ENCODE assay signal across 9 mouse cellular contexts in the genomic region with DNA sequence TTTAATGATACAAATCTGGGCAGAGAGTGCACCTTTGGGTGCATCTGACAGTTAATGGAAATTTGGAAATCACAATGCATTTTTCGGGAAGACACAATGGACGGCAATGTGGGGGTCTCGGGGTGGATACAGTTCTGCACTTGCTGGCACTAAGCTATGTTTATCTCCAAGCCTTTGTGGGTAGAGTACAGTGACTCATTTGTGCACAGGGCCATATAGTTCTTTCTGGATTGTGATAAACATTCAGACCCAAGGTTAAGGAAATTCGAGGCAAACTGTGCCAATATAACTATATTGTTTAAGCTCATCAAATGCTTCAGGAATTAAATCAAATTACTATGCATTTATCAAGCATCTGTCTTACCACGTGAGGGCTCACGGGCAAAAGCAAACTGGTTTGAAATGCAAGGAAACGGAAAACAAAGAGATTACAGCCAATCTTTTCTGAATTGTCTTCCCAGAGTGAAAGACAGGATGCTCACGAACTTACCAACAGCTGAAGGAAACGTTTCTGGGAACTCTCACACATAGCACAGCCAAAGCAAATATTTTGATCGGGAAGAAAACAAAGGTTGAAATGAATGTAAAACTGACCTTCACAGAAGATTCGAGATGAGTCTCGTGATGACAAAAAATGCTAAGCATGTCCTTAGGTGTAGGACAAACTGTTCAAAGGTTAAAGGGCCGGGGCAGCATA. TPM values are rescaled to one million over a fixed set of nuclear protein-coding genes. Genes with fewer than 3 reads are reported as not detected.
DNase-seq lines count a peak whose midpoint lies in the region; ATAC-seq and TF ChIP-seq lines count a peak whose summit lies in the region.
"Had no signal": no experiment of that assay in that cellular context is flagged by ENCODE, and none has a peak within 500 bp of the region (broad histone marks: within the 10 kb centered on the region; RNA-seq: fewer than 3 reads in every experiment).

No protein-coding gene starts in this region.

- ATAC-seq in forebrain, postnatal 0 days = peak; percentile 68
- ATAC-seq in intestine, embryonic 16.5 days = peak; percentile 82
- ATAC-seq in erythroid progenitor cell, adult 5-6 weeks (replicated peaks; ENCODE audit: low FRiP score, poor library complexity, severe bottlenecking) = no peak

- H3K27me3 ChIP-seq in heart, adult 2 months (ENCODE audit: control insufficient read depth, insufficient read depth, low read length) = no peaks in the 10 kb centered on the region
- H3K27me3 ChIP-seq in MEL (ENCODE audit: control insufficient read depth in 1 of 2, insufficient read depth in 2 of 2, low read length in 2 of 2) = peaks cover 0 to 2% of the 10 kb centered on the region in 2 experiments; a peak in 1 of 4 replicates
- no peaks in the 10 kb centered on the region for H3K27me3 ChIP-seq in forebrain, postnatal 0 days (ENCODE audit: insufficient read depth, low read length)
- H3K27me3 ChIP-seq in intestine, embryonic 16.5 days (replicated peaks; ENCODE audit: control insufficient read depth, insufficient read depth, low read length) = no peaks in the 10 kb centered on the region

- peak; percentile 27; the same call in 1 of the 2 replicates for TF ChIP-seq POLR2A in heart, adult 2 months (IDR thresholded peaks at IDR 0.05; ENCODE audit: insufficient read depth, low read depth, low read length)
- TF ChIP-seq POLR2A in MEL (IDR thresholded peaks at IDR 0.05; ENCODE audit: control insufficient read depth in 1 of 2, insufficient read depth in 1 of 2, low read depth in 1 of 2, low read length in 2 of 2, poor library complexity in 1 of 2) = no peak

- H3K36me3 ChIP-seq in heart, adult 2 months (ENCODE audit: control insufficient read depth, insufficient read depth, low read length) = no peaks in the 10 kb centered on the region; the same call in 1 of the 2 replicates
- peaks cover 0 to 2% of the 10 kb centered on the region in 2 experiments; a peak in 2 of 4 replicates for H3K36me3 ChIP-seq in MEL (ENCODE audit: control insufficient read depth in 1 of 2, insufficient read depth in 2 of 2, low read length in 2 of 2)
- no peaks in the 10 kb centered on the region for H3K36me3 ChIP-seq in forebrain, postnatal 0 days (ENCODE audit: insufficient read depth)
- H3K36me3 ChIP-seq in intestine, embryonic 16.5 days (ENCODE audit: control insufficient read depth, insufficient read depth, low read length) = no peaks in the 10 kb centered on the region

- TF ChIP-seq EP300 in heart, adult 2 months (IDR thresholded peaks at IDR 0.05; ENCODE audit: insufficient read depth, low read depth, low read length) = no peak
- TF ChIP-seq EP300 in MEL (IDR thresholded peaks at IDR 0.05; ENCODE audit: low read depth in 1 of 2, low read length in 2 of 2) = no peak

- TF ChIP-seq CTCF in heart, adult 2 months (IDR thresholded peaks at IDR 0.05) = no peak
- no peak for TF ChIP-seq CTCF in MEL (IDR thresholded peaks at IDR 0.05 in 2 of 3, conservative IDR thresholded peaks at IDR 0.05 in 1 of 3; ENCODE audit: control insufficient read depth in 1 of 3, insufficient read depth in 1 of 3, low read depth in 2 of 3, low read length in 3 of 3, poor library complexity in 1 of 3, severe bottlenecking in 1 of 3)
- TF ChIP-seq CTCF in forebrain, postnatal 0 days (IDR thresholded peaks at IDR 0.05; ENCODE audit: low read depth) = no peak
- no peak for TF ChIP-seq CTCF in left cerebral cortex, adult 2 months (IDR thresholded peaks at IDR 0.05)

- 0 out of 2 replicates have a peak overlapping the region, but pooled peaks have one; percentile 4 for H3K4me3 ChIP-seq in heart, adult 2 months
- no peak overlapping the region for H3K4me3 ChIP-seq in MEL (ENCODE audit: control insufficient read depth in 1 of 2, insufficient read depth in 1 of 2, low read depth in 2 of 2, low read length in 2 of 2)
- H3K4me3 ChIP-seq in forebrain, postnatal 0 days (ENCODE audit: low read depth, low read length) = no peak overlapping the region
- no peak overlapping the region for H3K4me3 ChIP-seq in intestine, embryonic 16.5 days (ENCODE audit: low read length)
- H3K4me3 ChIP-seq in left cerebral cortex, adult 2 months = no peak overlapping the region

- no peaks in the 10 kb centered on the region for H3K79me2 ChIP-seq in heart, adult 2 months (replicated peaks; ENCODE audit: control insufficient read depth, insufficient read depth, low read length)
- no peaks in the 10 kb centered on the region for H3K79me2 ChIP-seq in MEL (ENCODE audit: control insufficient read depth, insufficient read depth, low read length, poor library complexity)

- WGBS in heart, adult 2 months = 36% methylated on average over 13 of the region's 13 CpGs
- 28% methylated on average over 13 of the region's 13 CpGs for WGBS in forebrain, postnatal 0 days
- WGBS in intestine, embryonic 16.5 days = 49% methylated on average over 13 of the region's 13 CpGs

- no peak overlapping the region for H3K4me2 ChIP-seq in forebrain, postnatal 0 days (ENCODE audit: low read depth)
- H3K4me2 ChIP-seq in intestine, embryonic 16.5 days (ENCODE audit: low read depth, low read length) = no peak overlapping the region

- H3K27ac ChIP-seq in heart, adult 2 months = peak overlapping the region; percentile 81
- H3K27ac ChIP-seq in MEL (ENCODE audit: control insufficient read depth, low read depth, low read length) = no peak overlapping the region
- peak overlapping the region; percentile 62 for H3K27ac ChIP-seq in forebrain, postnatal 0 days (ENCODE audit: low read depth, low read length)
- peak overlapping the region; percentile 38 for H3K27ac ChIP-seq in intestine, embryonic 16.5 days (ENCODE audit: low read length)
- no peak overlapping the region; the same call in 1 of the 2 replicates for H3K27ac ChIP-seq in left cerebral cortex, adult 2 months

- peaks cover 12% of the 10 kb centered on the region for H3K4me1 ChIP-seq in heart, adult 2 months (ENCODE audit: control insufficient read depth, insufficient read depth, low read length)
- peaks cover 3 to 14% of the 10 kb centered on the region in 2 experiments; a peak in 3 of 4 replicates for H3K4me1 ChIP-seq in MEL (ENCODE audit: control insufficient read depth in 1 of 2, insufficient read depth in 2 of 2, low read length in 2 of 2)
- H3K4me1 ChIP-seq in forebrain, postnatal 0 days (ENCODE audit: insufficient read depth) = peaks cover 9% of the 10 kb centered on the region
- peaks cover 15% of the 10 kb centered on the region for H3K4me1 ChIP-seq in intestine, embryonic 16.5 days (ENCODE audit: control insufficient read depth, insufficient read depth, low read length)

- no peak for TF ChIP-seq RAD21 in MEL (IDR thresholded peaks at IDR 0.05; ENCODE audit: low read depth, low read length)

- H3K9ac ChIP-seq in heart, adult 2 months (ENCODE audit: low read depth, low read length) = no peak overlapping the region
- no peak overlapping the region for H3K9ac ChIP-seq in MEL (ENCODE audit: control insufficient read depth, low read depth, low read length, poor library complexity, severe bottlenecking)
- no peak overlapping the region for H3K9ac ChIP-seq in forebrain, postnatal 0 days
- H3K9ac ChIP-seq in intestine, embryonic 16.5 days (ENCODE audit: low read depth, low read length) = no peak overlapping the region

- DNase-seq in heart, adult 2 months = no peak
- no peak for DNase-seq in heart, postnatal 25 days (ENCODE audit: low spot score)
- peak; percentile 17 for DNase-seq in MEL (ENCODE audit: low read depth, low spot score)
- DNase-seq in forebrain, postnatal 0 days = peak; percentile 27
- no peak for DNase-seq in thymus, postnatal 0 days (ENCODE audit: low spot score)
- no peak for DNase-seq in left cerebral cortex, adult 2 months (ENCODE audit: extremely low spot score in 1 of 2, low spot score in 2 of 2)
- DNase-seq: gastrocnemius, postnatal 14 days had no signal

- H3K9me3 ChIP-seq in MEL (replicated peaks; ENCODE audit: insufficient read depth, low read length) = no peaks in the 10 kb centered on the region
- no peaks in the 10 kb centered on the region for H3K9me3 ChIP-seq in forebrain, postnatal 0 days (ENCODE audit: low read length)
- no peaks in the 10 kb centered on the region for H3K9me3 ChIP-seq in intestine, embryonic 16.5 days (ENCODE audit: control insufficient read depth, low read length)

- intact Hi-C loops in heart, adult 2 months (cut with DNase I) = loop anchor here (1.0 to 5.0 kb wide), 2 partner anchors 118 to 396 kb away; partner anchors contain the start of gene Itm2b
- intact Hi-C loops in heart, postnatal 25 days (cut with DNase I) = loop anchor here (2.0 kb wide), 1 partner anchor 27 kb away; no protein-coding TSS in a partner anchor
- intact Hi-C loops in left cerebral cortex, adult 2 months (cut with DNase I) = loop anchor here (10.0 kb wide), 1 partner anchor 399 kb away; no protein-coding TSS in a partner anchor

RNA-seq across cellular contexts. Expression of gene Med4, which starts 6.4 kb away (rescaled TPM):
- total RNA-seq in heart, adult 2 months (2021) = 10 to 100 TPM; 19.5 to 23.5 TPM
- polyA plus RNA-seq in heart, adult 2 months (2012; rRNA removed) = 12.5 and 18.2 TPM in 2 replicates
- total RNA-seq in heart, postnatal 25 days (2021) = 10 to 100 TPM; 21.4 to 22.4 TPM
- total RNA-seq in MEL (2012; rRNA removed) = 62.2 and 65.2 TPM in 2 replicates
- 10 to 100 TPM in 1 of 2 experiments, not detected in 1; 69.2 TPM for polyA plus RNA-seq in MEL (2012; ENCODE audit: insufficient read depth in 1 of 2, insufficient read length in 2 of 2, low read depth in 1 of 2, low replicate concordance in 2 of 2, missing spikeins in 1 of 2)
- 38.4 and 50.7 TPM in 2 replicates for total RNA-seq in forebrain, postnatal 0 days (2014; rRNA removed)
- 85.4 and 89.6 TPM in 2 replicates for polyA plus RNA-seq in forebrain, postnatal 0 days (2015; fragmentation: Nextera tagmentation; extraction: Ambion mirVana)
- polyA plus RNA-seq in intestine, embryonic 16.5 days (2015; fragmentation: Nextera tagmentation; extraction: Ambion mirVana) = 54.0 and 64.5 TPM in 2 replicates
- polyA plus RNA-seq in thymus, postnatal 0 days (2015; fragmentation: Nextera tagmentation; extraction: Ambion mirVana) = 80.7 and 90.5 TPM in 2 replicates
- 15.5 and 20.1 TPM in 2 replicates for total RNA-seq in erythroid progenitor cell, adult 5-6 weeks (2015; ENCODE audit: low replicate concordance)
- total RNA-seq in erythroid progenitor cell, adult 5-6 weeks (2017; ENCODE audit: low replicate concordance) = 15.4 and 21.8 TPM in 2 replicates
- 10 to 100 TPM; 26.6 to 26.9 TPM for total RNA-seq in left cerebral cortex, adult 2 months (2021)

RNA-seq across cellular contexts. Expression of gene Sucla2, which starts 21.7 kb away (rescaled TPM):
- 100 to 1,000 TPM; 693 to 811 TPM for total RNA-seq in heart, adult 2 months (2021)
- 125 and 246 TPM in 2 replicates for polyA plus RNA-seq in heart, adult 2 months (2012; rRNA removed)
- 100 to 1,000 TPM; 787 to 854 TPM for total RNA-seq in heart, postnatal 25 days (2021)
- total RNA-seq in MEL (2012; rRNA removed) = 59.4 and 63.0 TPM in 2 replicates
- 10 to 100 TPM; 61.6 to 65.5 TPM for polyA plus RNA-seq in MEL (2012; ENCODE audit: insufficient read depth in 1 of 2, insufficient read length in 2 of 2, low read depth in 1 of 2, low replicate concordance in 2 of 2, missing spikeins in 1 of 2)
- 95.7 and 106 TPM in 2 replicates for total RNA-seq in forebrain, postnatal 0 days (2014; rRNA removed)
- 144 and 148 TPM in 2 replicates for polyA plus RNA-seq in forebrain, postnatal 0 days (2015; fragmentation: Nextera tagmentation; extraction: Ambion mirVana)
- polyA plus RNA-seq in intestine, embryonic 16.5 days (2015; fragmentation: Nextera tagmentation; extraction: Ambion mirVana) = 140 and 141 TPM in 2 replicates
- polyA plus RNA-seq in thymus, postnatal 0 days (2015; fragmentation: Nextera tagmentation; extraction: Ambion mirVana) = 90.3 and 90.9 TPM in 2 replicates
- total RNA-seq in erythroid progenitor cell, adult 5-6 weeks (2015; ENCODE audit: low replicate concordance) = 18.4 and 31.0 TPM in 2 replicates
- 23.3 and 35.9 TPM in 2 replicates for total RNA-seq in erythroid progenitor cell, adult 5-6 weeks (2017; ENCODE audit: low replicate concordance)
- 100 to 1,000 TPM; 143 to 160 TPM for total RNA-seq in left cerebral cortex, adult 2 months (2021)

RNA-seq across cellular contexts. Expression of gene Nudt15, which starts 44.7 kb away (rescaled TPM):
- total RNA-seq in heart, adult 2 months (2021) = 1 to 10 TPM; 7.3 to 8.6 TPM
- polyA plus RNA-seq in heart, adult 2 months (2012; rRNA removed) = 3.2 and 5.9 TPM in 2 replicates
- 1 to 10 TPM; 6.4 to 9.6 TPM for total RNA-seq in heart, postnatal 25 days (2021)
- 8.4 and 8.8 TPM in 2 replicates for total RNA-seq in MEL (2012; rRNA removed)
- polyA plus RNA-seq in MEL (2012; ENCODE audit: insufficient read depth in 1 of 2, insufficient read length in 2 of 2, low read depth in 1 of 2, low replicate concordance in 2 of 2, missing spikeins in 1 of 2) = 10 to 100 TPM in 1 of 2 experiments, not detected in 1; 12.3 TPM
- total RNA-seq in forebrain, postnatal 0 days (2014; rRNA removed) = 5.8 and 9.4 TPM in 2 replicates
- 6.0 and 8.5 TPM in 2 replicates for polyA plus RNA-seq in forebrain, postnatal 0 days (2015; fragmentation: Nextera tagmentation; extraction: Ambion mirVana)
- polyA plus RNA-seq in intestine, embryonic 16.5 days (2015; fragmentation: Nextera tagmentation; extraction: Ambion mirVana) = 5.7 and 5.8 TPM in 2 replicates
- polyA plus RNA-seq in thymus, postnatal 0 days (2015; fragmentation: Nextera tagmentation; extraction: Ambion mirVana) = 8.8 and 9.4 TPM in 2 replicates
- total RNA-seq in erythroid progenitor cell, adult 5-6 weeks (2015; ENCODE audit: low replicate concordance) = 2.5 and 4.3 TPM in 2 replicates
- 1.5 and 3.0 TPM in 2 replicates for total RNA-seq in erythroid progenitor cell, adult 5-6 weeks (2017; ENCODE audit: low replicate concordance)
- 1 to 10 TPM; 5.2 to 6.0 TPM for total RNA-seq in left cerebral cortex, adult 2 months (2021)

Comparison
In these comparisons a context has a peak if more than half of its experiments do, and no peak if none do; other contexts are left out.
1. DNase-seq: peak in MEL (single experiment) and forebrain, postnatal 0 days (single experiment); none in heart, adult 2 months (0 of 2), heart, postnatal 25 days (single experiment), thymus, postnatal 0 days (single experiment) and left cerebral cortex, adult 2 months (0 of 2).
2. H3K27ac ChIP-seq: peak in heart, adult 2 months (single experiment), forebrain, postnatal 0 days (single experiment) and intestine, embryonic 16.5 days (single experiment); none in MEL (single experiment) and left cerebral cortex, adult 2 months (single experiment).